Mouse (Mus musculus) 3T3-L1 (cell line): ENCODE data around the gene Grik4.
"Not testable (repeated sequence)": the region's sequence is repeated elsewhere in the genome, so short reads cannot be mapped to it uniquely, and the experiment has no call there.

Source experiments
- DNase-seq: peaks from one replicate; pipeline ENCODE4 v3.0.0-alpha.2; 2015; ENCODE audit warnings: low read depth, low spot score

Gene Grik4

GRCm38 (mm10) chr9:42798280-42798679 is 146.0 kb downstream of the Grik4 start:
- peak; percentile 21 for DNase-seq

DNA sequence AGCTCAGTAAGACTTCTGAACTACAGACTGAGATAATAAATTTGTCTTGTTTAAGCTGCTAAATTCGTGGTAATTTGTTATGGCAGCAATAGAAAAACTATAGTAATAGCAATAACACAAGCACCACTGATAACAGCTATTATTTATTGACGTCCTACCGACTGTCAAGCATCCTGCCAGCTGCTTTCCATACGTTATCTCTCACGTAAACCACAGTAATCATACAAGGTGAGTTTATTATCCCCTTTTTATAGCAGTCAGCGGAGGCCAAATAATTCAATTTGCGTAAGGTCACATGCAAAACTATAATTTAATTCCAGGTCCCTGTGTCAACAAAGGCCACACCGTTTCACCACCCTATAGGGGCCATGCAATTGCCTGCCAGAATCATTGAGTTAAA is 147.0 kb downstream of the Grik4 start:
- no peak for DNase-seq

DNA sequence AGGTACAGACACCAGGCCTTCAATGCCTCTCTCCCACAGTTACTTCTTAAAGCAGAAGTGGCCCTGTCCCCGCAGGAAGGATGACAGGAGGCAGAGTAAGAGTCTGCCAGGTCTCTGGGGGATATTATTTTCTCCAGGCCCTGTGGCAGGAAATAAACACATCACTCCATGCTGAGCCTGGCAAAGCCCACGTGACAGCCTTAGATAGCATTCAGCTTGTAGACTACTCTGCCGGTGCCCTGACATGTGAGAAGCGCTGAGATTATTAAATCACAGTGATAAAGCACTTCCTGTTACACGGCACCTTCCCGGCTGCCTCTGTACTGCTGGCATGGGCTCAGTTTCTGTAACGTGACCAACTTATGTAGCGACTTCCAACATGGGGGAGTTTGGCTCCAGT is 148.4 kb downstream of the Grik4 start:
- no peak for DNase-seq

GRCm38 (mm10) chr9:42794006-42794405 is 150.3 kb downstream of the Grik4 start:
- DNase-seq: no peak

DNA sequence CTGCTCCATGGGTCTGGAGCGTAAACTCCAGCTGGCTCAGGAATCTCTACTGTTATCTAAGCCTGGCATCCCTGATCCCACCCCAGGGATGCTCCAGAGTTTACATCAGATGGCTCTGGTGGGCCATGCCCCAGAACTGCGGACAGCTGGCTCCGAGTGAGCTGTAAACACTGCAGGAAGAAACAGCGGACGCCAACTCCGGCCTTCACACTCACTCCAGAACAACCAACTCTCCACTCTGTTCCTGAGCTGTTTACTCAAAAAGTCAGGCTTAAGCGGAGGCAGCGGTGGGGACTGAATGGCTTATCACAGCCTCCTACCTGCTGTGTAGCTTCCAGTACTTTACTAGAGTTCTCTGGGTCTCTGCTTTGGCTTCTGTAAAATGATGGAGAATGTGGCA is 150.7 kb downstream of the Grik4 start:
- no peak for DNase-seq

DNA sequence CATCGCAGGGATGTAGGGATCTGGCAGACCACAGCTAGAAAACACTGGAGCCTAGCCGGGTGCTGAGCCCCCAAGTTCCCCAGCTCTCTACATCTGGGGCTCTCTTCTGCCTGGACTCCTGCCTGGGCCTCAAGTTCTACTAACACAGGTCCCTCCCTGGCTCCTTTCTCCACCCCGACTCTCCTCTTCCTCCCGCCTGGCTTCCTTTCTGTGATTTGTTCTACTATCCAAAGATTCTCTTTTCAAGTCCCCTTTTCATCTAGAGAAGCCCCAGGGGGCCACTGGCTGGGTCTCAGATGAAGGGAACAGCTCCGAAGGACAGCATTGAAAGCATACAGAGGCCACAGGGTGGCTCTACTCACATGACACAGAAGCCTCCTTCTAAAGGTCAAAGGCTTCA is 151.9 kb downstream of the Grik4 start:
- no peak for DNase-seq

DNA sequence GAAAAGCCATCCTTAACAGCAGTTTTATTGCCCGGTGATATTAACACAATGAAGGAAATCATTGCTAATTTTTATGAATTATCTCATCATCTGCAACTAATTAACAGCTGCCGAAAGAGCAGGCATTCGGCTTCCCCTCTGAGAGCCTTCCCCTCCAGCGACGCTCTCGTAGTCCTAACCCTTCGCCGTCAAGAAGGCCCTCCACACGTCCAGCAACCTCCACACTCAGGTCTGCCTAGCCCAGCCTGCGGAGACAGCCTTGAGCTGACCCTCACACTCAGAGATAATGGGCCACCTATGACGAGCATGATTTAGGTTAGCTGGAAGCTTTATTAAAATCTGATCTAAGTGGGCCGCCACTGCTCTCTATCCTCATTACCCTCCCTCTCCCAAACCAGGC is 152.5 kb downstream of the Grik4 start:
- DNase-seq: no peak

- DNase-seq: no peak
Measured at GRCm38 (mm10) chr9:42791346-42791745, 152.9 kb downstream of the Grik4 start.

DNA sequence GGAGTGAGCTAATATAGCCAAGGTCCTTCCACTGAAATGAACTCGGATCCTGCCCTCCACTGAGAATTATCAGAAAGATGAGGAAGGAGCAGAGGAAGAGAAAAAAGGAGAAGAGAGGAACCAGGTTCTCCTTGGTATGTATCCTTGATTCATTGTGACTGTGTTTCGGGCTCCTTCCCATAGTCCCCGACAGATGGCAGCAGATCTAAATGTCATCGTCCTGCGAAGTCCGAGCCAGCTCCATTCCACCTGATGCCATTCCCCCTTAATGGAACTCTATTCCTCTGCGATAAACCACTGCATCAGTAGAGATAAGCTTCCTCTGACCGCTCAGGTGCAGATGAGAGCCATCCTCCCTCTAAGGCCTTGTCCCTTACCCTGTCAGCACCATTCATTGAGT is 155.8 kb downstream of the Grik4 start:
- DNase-seq: peak; percentile 50

GRCm38 (mm10) chr9:42786882-42787281 is 157.4 kb downstream of the Grik4 start:
- no peak for DNase-seq

DNA sequence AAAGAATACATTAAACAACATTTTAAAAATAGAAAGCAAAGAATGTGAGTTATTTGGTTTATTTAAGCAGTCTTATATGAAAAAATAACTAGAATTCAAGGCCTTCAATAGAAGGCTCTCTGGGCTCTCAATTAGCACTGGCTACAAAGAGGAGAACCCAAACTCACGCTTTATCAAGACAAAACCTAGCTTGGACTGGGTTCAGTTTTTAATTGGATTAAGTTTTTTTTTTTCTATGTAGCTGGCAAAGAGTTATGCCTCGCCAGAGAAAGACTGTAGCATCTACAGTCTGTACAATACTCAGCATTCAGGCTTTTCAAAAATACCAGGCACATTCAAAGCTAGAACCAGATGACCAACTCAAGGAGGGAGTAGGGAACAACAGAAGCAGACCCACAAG is 158.0 kb downstream of the Grik4 start:
- no peak for DNase-seq

- no peak for DNase-seq
Measured at GRCm38 (mm10) chr9:42785173-42785830, 159.0 kb downstream of the Grik4 start.

- DNase-seq: no peak
Measured at GRCm38 (mm10) chr9:42783248-42783903, 160.9 kb downstream of the Grik4 start.

- not testable (repeated sequence) for DNase-seq
Measured at GRCm38 (mm10) chr9:42778471-42779263, 165.6 kb downstream of the Grik4 start.

DNA sequence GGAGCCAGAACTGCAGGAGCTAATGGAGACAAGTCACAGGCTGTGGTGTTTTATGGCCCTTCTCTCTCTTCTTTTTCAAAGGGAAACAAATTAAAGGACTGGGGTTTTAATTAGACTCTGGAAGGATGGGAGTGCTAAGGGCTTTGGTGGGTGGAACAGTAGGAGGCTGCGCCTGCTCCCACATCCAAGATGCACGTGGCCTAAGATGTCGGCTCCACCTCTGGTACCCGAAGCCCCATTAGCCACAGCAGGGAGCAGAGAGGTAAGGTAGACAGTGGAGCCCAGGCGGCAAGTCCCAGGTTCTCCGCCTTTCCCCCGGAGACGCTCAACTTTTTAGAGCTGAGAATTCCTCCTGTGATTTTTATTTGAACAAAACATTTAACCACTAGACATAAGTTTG is 166.4 kb downstream of the Grik4 start:
- DNase-seq: no peak

DNA sequence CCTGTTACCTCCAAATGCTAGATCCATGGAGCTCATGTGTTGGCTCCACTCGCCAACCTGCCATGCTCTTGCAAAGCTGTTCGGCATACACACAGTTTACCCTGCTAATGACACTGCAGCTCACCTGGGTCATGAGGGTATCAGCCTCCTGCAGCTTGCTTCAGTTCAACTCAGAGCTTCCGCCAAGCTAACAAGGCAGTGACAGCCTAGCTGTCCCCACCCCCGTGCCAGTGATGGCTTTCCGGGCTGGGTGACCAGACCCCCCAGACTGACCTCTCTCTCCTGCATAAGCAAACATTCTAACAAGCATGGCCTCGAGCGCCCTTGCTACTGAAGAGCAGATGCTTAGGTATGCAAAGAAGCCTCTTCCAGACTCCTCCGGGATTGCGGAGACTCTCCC is 167.5 kb downstream of the Grik4 start:
- DNase-seq: no peak

- DNase-seq: no peak
Measured at GRCm38 (mm10) chr9:42764823-42765560, 179.3 kb downstream of the Grik4 start.

DNA sequence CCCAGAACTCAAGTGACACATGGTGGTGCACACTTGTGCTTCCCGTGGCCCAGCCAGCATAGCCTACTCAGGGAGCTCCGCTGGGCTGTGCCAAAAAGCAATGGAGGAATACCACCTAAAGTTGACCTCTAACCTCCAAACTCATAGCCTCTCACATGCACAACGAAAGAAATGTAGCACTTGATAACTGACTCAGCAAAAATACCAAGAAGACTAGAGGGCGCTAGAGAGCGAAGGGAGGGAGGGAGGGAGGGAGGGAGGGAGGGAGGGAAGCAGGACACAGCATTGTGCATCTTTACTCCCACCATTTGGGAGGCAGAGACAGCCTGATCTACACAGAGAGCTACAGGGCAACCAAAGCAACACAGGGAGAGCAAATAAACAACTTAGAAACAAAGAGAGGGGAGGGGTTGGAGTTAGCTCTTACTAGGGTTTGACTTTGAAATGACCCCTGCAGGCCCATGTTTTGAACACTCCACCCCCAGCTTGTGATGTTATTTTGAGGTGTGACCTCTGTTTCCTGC is 185.5 kb downstream of the Grik4 start:
- DNase-seq: no peak

DNA sequence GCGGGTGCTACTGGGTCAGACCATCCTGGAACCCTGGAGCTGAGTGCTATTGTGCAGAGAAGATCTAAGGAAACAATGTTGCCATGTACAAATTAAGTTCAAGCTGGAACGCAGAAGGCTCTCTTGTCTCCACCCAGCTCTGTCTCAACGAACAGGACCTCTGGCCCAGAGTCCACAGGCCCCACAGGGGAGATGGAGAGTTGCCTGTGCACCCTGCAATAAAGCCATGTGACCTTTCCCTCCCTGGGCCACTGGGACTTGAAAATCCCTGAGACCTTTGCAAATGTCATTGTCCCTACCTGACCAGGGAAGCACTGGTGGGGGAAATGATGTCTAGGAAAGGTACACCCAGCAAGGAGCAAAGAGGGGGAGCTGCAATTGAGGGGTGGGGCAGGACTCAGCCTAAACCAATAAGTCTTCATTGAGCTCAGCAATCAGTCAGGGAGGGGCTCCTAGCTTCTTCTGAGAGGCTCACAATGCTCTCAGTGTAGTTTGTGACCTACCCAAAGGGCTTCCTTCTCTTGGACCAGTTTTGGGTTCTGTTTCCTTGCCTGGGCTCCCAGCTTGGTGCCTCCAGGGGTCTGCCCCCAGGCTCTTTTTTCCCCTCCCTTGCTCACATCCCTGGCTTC is 187.2 kb downstream of the Grik4 start:
- DNase-seq: no peak

DNA sequence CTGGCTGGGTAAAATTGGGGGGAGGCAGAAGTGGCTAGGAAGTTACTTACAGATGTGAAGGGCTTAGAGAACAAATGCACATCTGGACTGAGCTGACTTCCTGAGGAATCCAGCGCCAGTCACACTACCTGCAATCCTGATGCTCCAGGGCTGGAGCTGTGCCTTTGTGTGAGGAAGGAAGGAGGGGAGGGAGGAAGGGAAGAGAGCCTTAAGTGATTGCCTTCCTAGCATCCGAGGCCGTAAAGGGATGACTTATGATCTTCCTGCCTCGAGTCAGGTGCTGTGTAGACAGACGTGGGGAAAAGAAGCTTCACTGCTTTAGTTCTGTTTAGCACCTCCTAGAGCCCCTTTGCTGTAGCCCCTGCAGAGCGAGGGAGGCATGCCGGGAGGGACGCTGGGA is 189.6 kb downstream of the Grik4 start:
- DNase-seq: no peak

DNA sequence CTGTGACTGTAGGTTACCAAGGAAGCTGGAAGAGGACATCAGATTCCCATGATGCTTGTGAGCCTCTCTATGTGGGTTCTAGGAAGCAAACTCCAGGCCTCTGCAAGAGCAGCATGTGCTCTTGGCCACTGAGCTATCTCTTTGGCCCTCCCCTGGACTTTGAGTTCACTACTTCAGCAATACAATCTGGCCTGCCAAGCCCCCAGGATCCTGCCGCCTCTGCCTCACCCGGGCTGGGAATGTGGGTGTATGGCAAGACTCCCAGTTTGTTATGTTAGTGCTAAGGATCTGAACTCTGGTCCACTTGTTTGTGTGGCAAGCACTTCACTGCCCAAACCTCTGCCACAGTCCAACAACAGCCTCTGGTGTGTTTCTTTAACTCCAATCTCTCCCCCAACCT is 193.1 kb downstream of the Grik4 start:
- no peak for DNase-seq
